Mouse (Mus musculus): Measurements from ENCODE around the gene Ggcx. TPM values are rescaled to one million over a fixed set of nuclear protein-coding genes. Genes with fewer than 3 reads are reported as not detected.
"Not testable (repeated sequence)": the region's sequence is repeated elsewhere in the genome, so short reads cannot be mapped to it uniquely, and the experiment has no call there.

Ggcx gene
- total RNA-seq, 2 experiments from 2014 or later: 29.8 to 32.5 TPM

DNA sequence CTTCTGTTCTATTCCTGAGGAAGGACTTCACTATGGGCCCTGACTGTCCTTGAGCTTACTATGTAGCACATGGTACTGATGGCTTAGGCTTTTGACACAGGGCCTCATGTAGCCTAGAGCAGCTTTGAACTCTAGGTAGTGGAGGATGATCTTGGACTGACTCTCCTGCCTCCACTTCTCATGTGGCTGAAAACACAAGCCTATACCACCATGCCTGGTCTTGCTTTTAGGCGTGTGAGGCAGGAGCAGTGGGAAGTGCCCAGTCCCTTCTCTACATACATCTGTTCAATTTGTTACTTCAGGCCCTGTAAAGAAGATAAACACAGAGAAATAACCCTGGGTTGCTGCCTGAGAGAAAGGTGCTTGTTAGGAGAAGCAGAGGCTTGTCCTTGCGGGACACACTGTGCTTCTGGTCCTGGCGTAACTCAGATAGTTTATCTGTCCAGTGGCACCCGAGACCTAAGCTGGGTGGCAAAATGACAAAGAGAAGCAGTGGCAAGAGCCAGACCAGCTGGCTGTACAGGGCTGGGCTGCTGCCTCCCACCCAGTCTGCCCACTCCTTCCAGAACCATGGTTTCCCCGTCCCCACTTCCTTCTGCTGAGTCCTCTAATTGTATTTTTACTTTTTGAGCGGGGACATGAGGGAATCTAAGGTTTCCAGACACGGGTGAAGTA, 40.1 kb downstream of the Ggcx start:
- intact Hi-C loops (cut with DNase I): no loop called here
- DNase-seq: peak; percentile 25 to 35

DNA sequence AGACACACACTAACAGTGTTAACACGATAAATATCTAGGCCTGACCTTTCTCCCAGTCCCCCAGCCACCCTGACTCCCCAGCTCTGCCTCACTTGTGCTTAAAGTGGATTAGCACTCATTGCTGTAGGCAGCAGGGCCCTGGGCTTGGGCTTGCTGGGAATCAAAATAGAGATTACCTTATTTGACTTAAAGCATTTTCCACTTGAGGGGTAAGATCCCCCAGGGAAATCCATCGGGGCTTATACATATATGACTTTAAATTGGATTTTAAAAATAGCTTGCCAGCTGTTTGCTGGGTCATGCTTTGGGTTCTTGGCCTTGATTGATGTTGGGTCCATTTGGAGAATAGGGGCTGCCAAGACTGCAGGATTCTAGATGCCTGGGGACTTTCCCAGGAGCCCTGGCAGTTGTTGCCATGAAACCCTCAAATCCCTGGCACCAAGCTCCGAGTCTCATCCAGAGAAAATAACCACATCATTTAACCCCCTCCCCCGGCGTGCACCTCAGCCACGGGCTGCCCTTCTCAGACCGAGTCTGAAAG, 40.8 kb downstream of the Ggcx start:
- intact Hi-C loops (cut with DNase I): no loop called here
- peak in 1 of 2 experiments; percentile 50 for DNase-seq

DNA sequence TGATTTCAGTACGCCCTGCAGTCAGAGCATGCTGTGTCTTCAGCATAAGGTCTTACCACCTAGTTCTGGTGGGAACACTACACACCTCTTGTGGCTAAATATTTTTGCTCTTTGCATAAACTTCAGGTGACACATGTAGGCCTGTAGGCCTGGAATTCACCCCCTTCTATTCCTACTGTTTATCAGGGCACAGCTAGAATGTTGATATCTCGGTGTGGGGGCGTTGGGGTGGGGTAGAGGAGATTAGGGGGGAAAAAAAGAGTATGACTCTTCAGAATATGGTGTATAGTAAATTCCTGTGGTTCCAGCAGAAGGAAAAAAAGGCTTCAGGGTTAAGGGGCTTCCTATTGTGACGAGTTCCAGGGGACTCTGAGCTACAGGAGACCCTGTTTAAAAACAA, 42.5 kb downstream of the Ggcx start:
- intact Hi-C loops (cut with DNase I): no loop called here
- no peak for DNase-seq

DNA sequence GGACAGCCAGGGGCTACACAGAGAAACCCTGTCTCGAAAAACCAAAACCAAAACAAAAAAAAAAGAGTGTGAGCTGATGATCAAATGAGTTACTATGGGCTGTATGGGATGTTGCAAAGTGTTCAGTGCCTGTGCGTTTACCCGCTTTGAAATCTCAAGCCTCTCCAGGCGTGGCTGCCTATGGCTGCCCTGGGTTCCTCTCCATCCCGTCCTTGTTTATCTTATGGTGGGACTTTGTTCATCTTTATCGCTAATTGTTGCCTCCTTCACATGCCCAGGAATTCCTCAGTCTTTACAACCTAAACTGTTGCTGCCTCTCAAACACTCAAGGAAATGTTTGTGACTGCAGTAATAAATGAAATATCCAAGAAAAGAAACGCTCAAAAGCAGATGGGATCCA, 44.3 kb downstream of the Ggcx start:
- intact Hi-C loops (cut with DNase I): no loop called here

DNA sequence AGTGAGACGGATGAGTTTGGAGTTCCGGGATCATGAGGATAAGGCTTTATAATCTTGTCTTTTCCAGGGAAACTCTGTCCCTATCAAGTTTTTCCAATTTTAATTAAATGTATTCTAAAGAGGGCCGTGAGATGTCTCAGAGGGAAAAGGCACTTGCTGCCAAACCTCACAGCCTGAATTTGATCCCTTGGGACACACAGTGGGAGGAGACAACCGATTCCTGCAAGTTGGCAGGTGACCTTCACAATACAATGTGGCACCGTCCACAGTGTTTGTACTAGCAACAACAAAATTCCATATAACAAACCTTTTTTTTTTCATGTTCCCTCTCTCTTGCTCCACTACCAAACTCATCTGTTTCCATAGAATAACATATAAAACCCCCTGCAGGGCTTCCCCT, 44.8 kb downstream of the Ggcx start:
- no peak for DNase-seq
- intact Hi-C loops (cut with DNase I): no loop called here

More for the DNA sequence above, 44.3 kb downstream of the Ggcx start:
- DNase-seq: no peak

DNA sequence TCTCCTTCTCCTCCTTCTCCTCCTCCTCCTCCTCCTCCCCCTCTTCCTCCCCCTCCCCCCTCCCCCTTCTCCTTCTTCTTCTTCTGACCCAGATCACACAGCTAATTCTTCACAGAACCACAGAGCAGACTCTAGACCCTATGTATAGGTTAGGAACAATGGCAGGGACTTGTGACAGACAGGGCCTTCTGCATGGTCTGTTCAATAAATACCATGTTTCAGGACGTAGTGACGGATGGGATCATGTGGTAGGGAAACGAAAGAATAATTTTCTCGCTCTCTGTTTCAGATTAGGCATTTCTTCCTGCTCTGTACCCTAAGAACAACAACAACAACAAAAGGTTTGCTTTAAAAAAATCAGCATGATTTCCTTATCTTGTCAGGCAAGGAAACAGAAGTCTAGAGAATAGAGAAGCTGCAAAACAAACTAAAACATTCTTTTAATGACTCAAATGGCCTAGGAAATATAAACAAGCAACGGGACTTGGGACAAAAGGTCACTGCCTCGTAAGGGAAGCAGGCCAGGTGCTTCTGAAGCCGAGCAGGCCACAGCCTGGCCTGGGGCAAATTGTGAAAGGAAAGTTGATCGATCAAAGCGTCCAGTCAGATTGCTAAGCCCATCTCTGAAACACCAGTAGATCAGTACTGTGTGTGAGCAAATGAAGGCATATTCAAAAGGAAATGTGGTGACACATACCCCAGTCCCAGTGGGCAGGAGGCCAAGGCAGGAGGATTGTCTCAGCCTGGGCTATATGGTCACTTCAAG, 46.1 kb downstream of the Ggcx start:
- DNase-seq: peak in 1 of 2 experiments; percentile 24

DNA sequence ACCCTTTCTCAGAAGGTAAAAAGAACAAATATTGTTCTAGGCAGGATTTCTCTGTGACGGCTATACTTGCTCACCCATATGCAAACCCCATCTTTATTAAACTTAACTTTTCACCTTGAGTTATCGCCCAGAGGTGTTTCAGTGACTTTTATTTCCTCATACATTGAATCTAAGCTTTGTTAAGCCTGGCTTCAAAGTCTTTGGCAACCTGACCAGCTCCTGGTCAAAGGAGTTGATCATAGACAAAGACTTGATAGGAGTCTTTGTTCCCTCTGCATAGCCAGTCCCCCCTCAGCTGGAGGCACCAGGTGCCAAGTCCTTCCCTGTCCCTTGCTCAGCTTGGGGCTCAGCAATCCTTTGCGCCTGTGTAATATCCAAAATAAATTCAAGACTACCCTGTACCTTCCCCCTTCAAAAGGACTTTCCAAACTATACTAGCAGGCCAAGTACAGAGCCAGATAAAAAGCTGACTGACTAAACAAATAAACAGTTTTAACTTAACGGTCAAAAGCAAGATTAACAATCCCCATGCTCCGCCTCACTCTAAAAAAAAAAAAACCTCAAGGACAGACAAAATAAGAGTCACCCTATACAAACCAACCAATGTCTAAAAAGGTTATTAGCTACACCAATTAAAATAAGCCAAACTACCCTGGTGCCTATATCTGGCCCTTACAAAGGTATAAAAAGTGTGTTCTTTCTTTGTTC, 48.6 kb downstream of the Ggcx start:
- intact Hi-C loops (cut with DNase I); DNase-seq: not testable (repeated sequence)

More for the DNA sequence above, 46.1 kb downstream of the Ggcx start:
- intact Hi-C loops (cut with DNase I): no loop called here

DNA sequence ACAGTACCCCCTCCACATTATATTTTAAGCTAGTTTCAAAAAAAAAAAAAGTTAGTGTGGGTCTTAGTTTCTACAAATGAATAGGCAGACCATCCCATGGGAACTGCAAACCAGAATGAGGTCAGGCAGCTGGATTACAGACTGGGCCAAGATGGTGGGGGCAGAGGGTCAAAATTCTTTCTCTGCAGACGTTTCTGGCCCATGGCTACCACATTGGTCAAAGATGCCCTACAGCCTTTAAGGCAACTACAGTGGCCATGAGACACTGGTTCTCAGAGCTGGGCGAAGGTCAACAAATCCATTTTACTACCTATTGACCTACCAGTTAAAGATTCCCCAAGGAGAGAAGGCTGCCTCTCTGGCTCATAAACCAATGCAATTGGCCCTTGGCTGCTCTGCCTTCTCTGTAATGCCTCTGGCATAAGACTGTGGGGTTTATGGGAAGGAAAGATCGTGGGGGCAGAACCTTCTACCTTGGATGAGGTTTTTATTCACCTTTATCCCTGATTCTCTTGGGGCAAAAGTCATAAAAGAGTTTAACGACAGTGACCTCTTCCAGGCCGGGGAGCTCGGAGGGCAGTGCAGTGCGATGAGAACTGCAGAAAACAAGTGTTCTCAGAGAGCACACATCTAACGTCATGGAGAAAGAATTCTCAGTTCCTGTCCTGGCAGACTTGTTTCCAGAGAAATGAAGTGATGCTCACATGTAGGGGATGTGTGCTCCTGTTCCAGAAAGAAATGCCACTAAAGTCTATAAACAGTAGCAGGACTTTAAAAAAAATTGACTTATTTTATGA, 51.5 kb downstream of the Ggcx start:
- peak; percentile 24 to 49 for DNase-seq
- intact Hi-C loops (cut with DNase I): no loop called here

DNA sequence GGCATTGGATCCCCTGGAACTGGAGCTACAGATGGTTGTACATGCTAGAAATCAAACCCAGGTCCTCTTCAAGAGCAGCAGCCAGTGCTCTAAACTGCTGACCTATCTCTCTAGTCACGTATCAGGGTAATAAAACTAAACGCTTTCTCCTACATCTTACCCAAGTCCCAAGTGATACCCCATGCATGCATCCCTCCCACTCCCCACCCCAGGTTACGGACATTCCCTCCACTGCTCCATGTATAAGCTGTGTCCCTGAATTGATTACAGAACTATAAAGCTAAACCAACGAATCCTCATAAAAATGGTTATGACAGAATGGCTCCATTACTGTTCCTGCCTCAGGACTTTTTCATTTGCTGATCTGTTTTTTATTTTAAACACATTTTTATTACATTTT, 52.1 kb downstream of the Ggcx start:
- DNase-seq: no peak
- intact Hi-C loops (cut with DNase I): no loop called here

DNA sequence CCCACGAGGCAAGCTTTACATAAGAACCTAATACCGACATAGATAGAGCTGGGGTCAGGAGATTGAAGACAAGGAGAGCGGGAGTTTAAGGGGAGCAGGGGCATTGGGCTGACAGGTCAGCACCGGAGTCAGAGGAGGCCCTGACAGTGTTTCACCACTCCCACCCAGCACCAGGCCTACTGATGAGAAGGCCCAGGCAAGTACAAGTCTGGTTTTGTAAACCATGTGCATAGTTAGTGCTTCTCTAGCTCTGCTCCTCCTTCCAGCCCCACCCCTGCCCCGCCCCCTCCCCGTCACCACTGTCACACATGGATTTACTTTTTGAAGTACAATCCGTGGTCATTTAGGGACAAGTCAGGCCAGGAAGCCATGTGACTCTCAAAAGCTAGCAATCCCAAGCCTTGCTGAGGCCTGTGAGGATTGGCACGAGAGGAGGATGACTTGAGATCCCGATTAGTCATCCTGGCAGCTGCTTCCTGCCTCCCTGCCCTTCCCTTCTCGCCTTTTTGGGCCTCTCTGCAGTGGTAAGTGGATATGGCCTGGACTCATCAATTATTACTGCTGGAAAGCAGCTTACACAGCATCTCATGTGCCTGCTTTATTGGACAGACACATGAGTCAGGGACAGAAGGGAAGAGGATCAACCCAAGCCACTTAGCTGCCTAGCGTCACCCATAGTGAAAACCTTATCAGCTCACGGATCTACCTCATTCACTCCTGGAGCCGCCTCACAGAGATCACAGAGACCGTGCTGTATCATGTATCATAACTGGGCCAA, 59.3 kb downstream of the Ggcx start:
- intact Hi-C loops (cut with DNase I): no loop called here

DNA sequence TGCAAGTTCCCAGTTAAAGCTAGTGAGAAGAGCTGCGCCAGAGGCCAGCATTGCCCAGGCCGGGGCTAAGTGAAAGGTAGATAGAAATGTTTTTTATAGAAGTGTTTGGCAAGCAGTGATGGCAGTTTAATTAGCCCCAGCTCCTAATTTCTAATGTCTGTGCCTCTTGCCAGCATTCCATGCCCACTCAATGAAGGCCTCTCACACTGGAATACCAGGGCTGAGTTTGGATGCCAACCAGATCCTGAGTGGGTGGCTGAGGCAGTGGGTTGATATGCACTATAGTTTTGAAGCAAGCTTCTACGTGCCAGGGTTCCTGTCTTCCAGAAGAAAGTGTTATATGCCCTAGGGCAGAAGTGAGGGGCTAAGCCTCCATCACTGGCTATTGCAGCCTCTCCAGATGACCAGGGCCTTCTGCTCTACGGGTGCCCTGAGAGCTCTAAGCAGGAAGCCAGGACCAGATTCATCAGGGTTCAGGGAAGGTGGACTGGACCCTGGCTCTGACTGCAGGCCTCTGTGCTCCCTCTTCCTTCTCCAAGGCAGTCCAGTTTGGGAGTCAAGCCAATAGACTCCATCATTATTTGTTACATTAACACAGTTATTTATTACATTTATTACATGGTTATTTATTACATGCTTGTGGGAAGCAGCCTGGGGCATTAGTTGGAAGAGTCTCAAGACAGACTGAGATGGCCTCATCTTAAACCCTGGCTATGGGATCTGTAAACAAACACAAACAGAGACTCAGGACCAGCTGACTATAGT, 61.3 kb downstream of the Ggcx start:
- peak in 1 of 2 experiments; percentile 41 for DNase-seq

More for the DNA sequence above, 59.3 kb downstream of the Ggcx start:
- peak; percentile 45 to 64 for DNase-seq

DNA sequence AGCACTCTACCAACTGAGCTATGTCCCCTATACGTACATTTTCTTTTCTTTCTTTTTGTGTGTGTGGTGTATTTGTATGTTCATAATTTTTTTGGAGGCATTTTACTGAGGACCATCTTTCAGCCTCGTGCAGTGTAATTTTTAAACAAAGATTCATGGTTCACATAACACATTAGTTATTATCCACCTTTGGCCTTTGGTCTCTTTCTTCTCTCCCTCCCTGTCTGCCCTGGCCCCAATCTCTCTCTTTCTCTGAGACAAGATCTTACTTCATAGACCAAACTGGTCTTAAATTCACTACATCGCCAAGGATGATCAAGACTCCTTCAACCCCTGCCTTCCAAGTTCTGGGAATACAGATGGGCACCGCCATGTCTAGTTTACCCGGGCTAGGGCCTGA, 62.7 kb downstream of the Ggcx start:
- no peak for DNase-seq
- intact Hi-C loops (cut with DNase I): loop anchor here (5.0 kb wide), 1 partner anchor 35 kb away; no protein-coding TSS in a partner anchor

More for the DNA sequence above, 61.3 kb downstream of the Ggcx start:
- intact Hi-C loops (cut with DNase I): loop anchor here (5.0 kb wide), 1 partner anchor 33 kb away; no protein-coding TSS in a partner anchor

DNA sequence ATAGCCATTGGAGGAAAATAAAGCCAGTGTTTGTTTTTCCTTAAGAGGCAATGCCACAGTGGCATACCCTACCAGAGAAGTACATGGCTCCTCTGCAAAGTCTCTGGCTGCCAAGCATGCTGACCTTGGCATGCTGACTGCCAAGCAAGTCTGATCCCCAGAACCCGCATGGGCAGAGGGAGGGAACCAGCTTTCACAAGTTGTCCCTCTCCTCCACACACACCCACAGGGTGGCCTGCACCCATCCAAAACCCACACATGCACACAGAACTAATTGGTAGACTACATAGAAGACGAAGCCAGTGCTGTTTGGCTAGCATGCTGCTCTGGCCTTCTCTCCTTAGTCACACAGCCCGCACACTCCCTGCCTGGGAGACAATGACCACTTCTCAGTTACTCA, 63.5 kb downstream of the Ggcx start:
- DNase-seq: no peak
- intact Hi-C loops (cut with DNase I): loop anchor here (5.0 kb wide), 1 partner anchor 35 kb away; no protein-coding TSS in a partner anchor

DNA sequence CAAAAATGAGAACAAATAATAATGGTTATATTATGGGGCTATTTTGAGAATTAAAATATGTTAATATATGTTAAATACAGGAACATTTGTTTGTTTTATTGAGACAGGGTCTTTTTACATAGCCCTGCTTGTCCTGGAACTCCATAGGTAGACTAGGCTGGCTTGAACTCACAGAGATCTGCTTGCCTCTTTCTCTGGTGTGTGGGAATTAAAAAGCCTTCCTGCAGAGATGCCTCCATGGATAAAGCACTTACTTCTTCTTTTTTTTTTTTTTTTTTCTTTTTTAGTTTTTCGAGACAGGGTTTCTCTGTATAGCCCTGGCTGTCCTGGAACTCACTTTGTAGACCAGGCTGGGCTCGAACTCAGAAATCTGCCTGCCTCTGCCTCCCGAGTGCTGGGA, 64.6 kb downstream of the Ggcx start:
- not testable (repeated sequence) for DNase-seq
- intact Hi-C loops (cut with DNase I): loop anchor here (5.0 kb wide), 1 partner anchor 36 kb away; no protein-coding TSS in a partner anchor

DNA sequence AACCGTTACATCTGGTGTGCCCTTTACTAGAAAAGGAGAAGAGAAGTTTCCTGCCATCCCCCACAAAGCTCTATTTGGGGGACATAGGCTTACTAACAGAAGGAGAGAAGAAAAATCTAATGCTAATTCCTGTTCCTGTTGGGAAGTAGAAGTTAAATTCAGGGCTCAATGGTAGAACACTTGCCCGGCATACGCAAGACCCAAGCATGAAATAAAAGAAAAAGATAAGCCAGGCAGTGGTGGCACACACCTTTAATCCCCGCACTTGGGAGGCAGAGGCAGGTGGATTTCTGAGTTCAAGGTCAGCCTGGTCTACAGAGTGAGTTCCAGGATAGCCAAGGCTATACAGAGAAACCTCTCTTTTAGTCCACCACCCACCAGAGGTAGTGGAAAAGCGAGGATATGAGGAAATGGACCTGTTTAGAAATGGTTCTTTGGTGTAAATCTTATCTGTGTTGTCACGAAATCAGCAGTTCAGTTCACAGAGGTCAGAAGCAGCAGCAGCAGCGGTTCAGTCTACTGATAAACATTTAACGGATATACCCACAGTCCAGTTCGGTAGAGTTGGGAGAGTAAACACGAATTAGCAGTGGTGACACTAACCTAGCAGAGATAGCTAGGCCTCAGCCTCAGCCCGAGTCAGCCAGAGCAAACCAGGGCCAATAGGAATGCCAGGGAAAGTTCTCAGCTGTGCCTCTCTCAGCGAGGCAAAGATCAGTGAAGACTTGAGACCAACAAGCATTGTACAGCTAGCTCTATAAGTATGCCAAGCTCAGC, 65.7 kb downstream of the Ggcx start:
- intact Hi-C loops (cut with DNase I): loop anchor here (5.0 kb wide), 1 partner anchor 38 kb away; no protein-coding TSS in a partner anchor
- no peak for DNase-seq

DNA sequence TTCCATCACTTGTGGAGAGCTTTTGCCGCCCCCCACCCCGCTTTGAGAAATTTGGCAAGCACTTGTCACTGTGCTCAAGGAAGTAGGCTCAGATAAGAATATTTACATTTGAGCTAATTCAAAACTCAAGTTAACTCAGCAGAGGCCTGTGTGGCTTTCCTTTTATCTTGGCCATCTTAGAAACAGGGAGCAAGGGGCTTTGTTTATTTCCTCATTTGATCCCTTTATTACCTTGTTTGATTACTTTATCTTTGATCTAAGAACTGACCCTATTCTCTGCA, 66.3 kb downstream of the Ggcx start:
- no peak for DNase-seq
- intact Hi-C loops (cut with DNase I): no loop called here
